ENCODE assay signal across 37 mouse cellular contexts in genomic region chr3:105929821-105930220, GRCm38 (mm10). TPM values are rescaled to one million over a fixed set of nuclear protein-coding genes. Genes with fewer than 3 reads are reported as not detected.
DNase-seq lines count a peak whose midpoint lies in the region; ATAC-seq and TF ChIP-seq lines count a peak whose summit lies in the region.
"Had no signal": no experiment of that assay in that cellular context is flagged by ENCODE, and none has a peak within 500 bp of the region (broad histone marks: within the 10 kb centered on the region; RNA-seq: fewer than 3 reads in every experiment).

No protein-coding gene starts in this region.

- H3K4me3 ChIP-seq in lung, postnatal 0 days (ENCODE audit: low read depth, low read length), result no peak overlapping the region
- no peak overlapping the region for H3K4me3 ChIP-seq in CH12.LX (replicated peaks in 1 of 3; ENCODE audit: low read depth in 2 of 3, low read length in 2 of 3, poor library complexity in 1 of 3)
- H3K4me3 ChIP-seq in forebrain, postnatal 0 days (ENCODE audit: low read depth, low read length), result no peak overlapping the region
- H3K4me3 ChIP-seq: embryonic facial prominence, embryonic 13.5 days; erythroblast, embryonic 14.5 days; heart, embryonic 12.5 days; hindbrain, embryonic 15.5 days; kidney, embryonic 15.5 days; layer of hippocampus, adult 2 months; limb, embryonic 13.5 days; liver, embryonic 12.5 days; midbrain, embryonic 10.5 days; midbrain, embryonic 15.5 days; stomach, embryonic 15.5 days had no signal

- dilution Hi-C loops in CH12.LX (cut with MboI; ENCODE audit: extremely low pct_ligation_motif_present, extremely low pct_unique_long_range_greater_than_20kb, low sequenced_read_pairs), result no loop called here

- in situ Hi-C loops in CH12.LX (cut with MboI; ENCODE audit: low pct_ligation_motif_present, low pct_unique_long_range_greater_than_20kb, low sequenced_read_pairs), result no loop called here

- H3K36me3 ChIP-seq in lung, postnatal 0 days (ENCODE audit: insufficient read depth, low read length), result no peaks in the 10 kb centered on the region
- H3K36me3 ChIP-seq in CH12.LX (replicated peaks in 1 of 2; ENCODE audit: control insufficient read depth in 1 of 2, insufficient read depth in 1 of 2, low read length in 1 of 2), result peaks cover 0 to 24% of the 10 kb centered on the region in 2 experiments
- no peaks in the 10 kb centered on the region for H3K36me3 ChIP-seq in forebrain, postnatal 0 days (ENCODE audit: insufficient read depth)
- H3K36me3 ChIP-seq: embryonic facial prominence, embryonic 13.5 days; heart, embryonic 12.5 days; hindbrain, embryonic 15.5 days; kidney, embryonic 15.5 days; limb, embryonic 13.5 days; liver, embryonic 12.5 days; midbrain, embryonic 10.5 days; midbrain, embryonic 15.5 days; stomach, embryonic 15.5 days had no signal

- H3K9me3 ChIP-seq in lung, postnatal 0 days (ENCODE audit: low read length), result no peaks in the 10 kb centered on the region
- H3K9me3 ChIP-seq in CH12.LX (replicated peaks; ENCODE audit: low read length), result no peaks in the 10 kb centered on the region
- H3K9me3 ChIP-seq in forebrain, postnatal 0 days (ENCODE audit: low read length), result no peaks in the 10 kb centered on the region
- H3K9me3 ChIP-seq: embryonic facial prominence, embryonic 13.5 days; heart, embryonic 12.5 days; hindbrain, embryonic 15.5 days; kidney, embryonic 15.5 days; limb, embryonic 13.5 days; liver, embryonic 12.5 days; midbrain, embryonic 10.5 days; midbrain, embryonic 15.5 days; stomach, embryonic 15.5 days had no signal

- no peaks in the 10 kb centered on the region for H3K79me2 ChIP-seq in CH12.LX (replicated peaks; ENCODE audit: control insufficient read depth, extremely low read depth, insufficient read depth, poor library complexity, severe bottlenecking)

- peak; percentile 38 for DNase-seq in lung, postnatal 0 days (ENCODE audit: low spot score)
- DNase-seq in lung, postnatal 14 days, result no peak
- DNase-seq in CH12.LX (ENCODE audit: extremely low read depth), result peak; percentile 51
- peak; percentile 29 for DNase-seq in naive thymus-derived CD4-positive, alpha-beta T cell, adult 2 months (ENCODE audit: low read depth)
- peak; percentile 27 for DNase-seq in thymus, postnatal 25 days
- DNase-seq in forebrain, postnatal 0 days, result no peak
- no peak for DNase-seq in layer of hippocampus, postnatal 25 days (ENCODE audit: extremely low spot score in 1 of 2, low spot score in 1 of 2)
- DNase-seq: adrenal gland, postnatal 14 days; B cell, adult 2 months; cerebellum, adult 11-12 months; cerebellum, adult 9-11 months; gastrocnemius, postnatal 14 days; heart, postnatal 10 days; kidney, adult 11 months; kidney, postnatal 36 days; liver, postnatal 0 days; right cerebral cortex, adult 18-20 months had no signal

- H3K27me3 ChIP-seq in lung, postnatal 0 days (replicated peaks; ENCODE audit: insufficient read depth, low read length), result no peaks in the 10 kb centered on the region
- no peaks in the 10 kb centered on the region for H3K27me3 ChIP-seq in CH12.LX (replicated peaks)
- no peaks in the 10 kb centered on the region for H3K27me3 ChIP-seq in forebrain, postnatal 0 days (ENCODE audit: insufficient read depth, low read length)
- H3K27me3 ChIP-seq: embryonic facial prominence, embryonic 13.5 days; heart, embryonic 12.5 days; hindbrain, embryonic 15.5 days; kidney, embryonic 15.5 days; limb, embryonic 13.5 days; liver, embryonic 12.5 days; midbrain, embryonic 15.5 days; Patski; stomach, embryonic 15.5 days had no signal

- no peak overlapping the region for H3K4me2 ChIP-seq in lung, postnatal 0 days (replicated peaks; ENCODE audit: low read depth, low read length)
- H3K4me2 ChIP-seq in CH12.LX (ENCODE audit: insufficient read depth, low read depth, poor library complexity, severe bottlenecking), result peak overlapping the region; percentile 83
- no peak overlapping the region for H3K4me2 ChIP-seq in forebrain, postnatal 0 days (ENCODE audit: low read depth)
- H3K4me2 ChIP-seq: embryonic facial prominence, embryonic 13.5 days; heart, embryonic 12.5 days; hindbrain, embryonic 15.5 days; kidney, embryonic 15.5 days; limb, embryonic 13.5 days; liver, embryonic 12.5 days; midbrain, embryonic 15.5 days; stomach, embryonic 15.5 days had no signal

- peak; percentile 59; the same call in 1 of the 2 replicates for ATAC-seq in lung, postnatal 0 days
- ATAC-seq in forebrain, postnatal 0 days, result no peak
- ATAC-seq: inflammation-experienced regulatory T-cells, adult 6 months; liver, embryonic 12.5 days; liver, postnatal 0 days; midbrain, embryonic 15.5 days; Patski had no signal

- no peak for TF ChIP-seq CTCF in lung, postnatal 0 days (IDR thresholded peaks at IDR 0.05)
- no peak for TF ChIP-seq CTCF in CH12.LX (conservative IDR thresholded peaks at IDR 0.05 in 1 of 2, IDR thresholded peaks at IDR 0.05 in 1 of 2; ENCODE audit: low read depth in 2 of 2, low read length in 2 of 2)
- no peak for TF ChIP-seq CTCF in forebrain, postnatal 0 days (IDR thresholded peaks at IDR 0.05; ENCODE audit: low read depth)

- H3K4me1 ChIP-seq in lung, postnatal 0 days (ENCODE audit: insufficient read depth, low read depth, low read length), result peaks cover 5% of the 10 kb centered on the region; the same call in 1 of the 2 replicates
- H3K4me1 ChIP-seq in CH12.LX (ENCODE audit: control insufficient read depth in 1 of 2, insufficient read depth in 2 of 2), result peaks cover 15 to 50% of the 10 kb centered on the region in 2 experiments
- no peaks in the 10 kb centered on the region for H3K4me1 ChIP-seq in forebrain, postnatal 0 days (ENCODE audit: insufficient read depth)
- H3K4me1 ChIP-seq: embryonic facial prominence, embryonic 13.5 days; hindbrain, embryonic 15.5 days; limb, embryonic 13.5 days; midbrain, embryonic 10.5 days; midbrain, embryonic 15.5 days; stomach, embryonic 15.5 days had no signal

- TF ChIP-seq EP300 in lung, postnatal 0 days (IDR thresholded peaks at IDR 0.05), result peak; percentile 42; the same call in 1 of the 2 replicates
- TF ChIP-seq EP300 in CH12.LX (IDR thresholded peaks at IDR 0.05; ENCODE audit: low read length), result no peak; the same call in none of the 2 replicates

- TF ChIP-seq RAD21 in CH12.LX (IDR thresholded peaks at IDR 0.05; ENCODE audit: low read depth, low read length), result no peak

- no peak overlapping the region for H3K27ac ChIP-seq in lung, postnatal 0 days (ENCODE audit: low read length)
- 0 out of 2 replicates have a peak overlapping the region, but pooled peaks have one; percentile 28 for H3K27ac ChIP-seq in CH12.LX (ENCODE audit: insufficient read depth, low read depth)
- H3K27ac ChIP-seq in forebrain, postnatal 0 days (ENCODE audit: low read depth, low read length), result no peak overlapping the region
- H3K27ac ChIP-seq: embryonic facial prominence, embryonic 13.5 days; hindbrain, embryonic 15.5 days; kidney, embryonic 15.5 days; layer of hippocampus, adult 2 months; limb, embryonic 13.5 days; liver, embryonic 12.5 days; midbrain, embryonic 10.5 days; midbrain, embryonic 15.5 days; stomach, embryonic 15.5 days had no signal

- H3K9ac ChIP-seq in lung, postnatal 0 days (replicated peaks; ENCODE audit: low read depth), result no peak overlapping the region
- H3K9ac ChIP-seq in CH12.LX (ENCODE audit: insufficient read depth, low read depth), result no peak overlapping the region
- H3K9ac ChIP-seq in forebrain, postnatal 0 days, result no peak overlapping the region
- H3K9ac ChIP-seq: embryonic facial prominence, embryonic 13.5 days; heart, embryonic 12.5 days; hindbrain, embryonic 15.5 days; kidney, embryonic 15.5 days; limb, embryonic 13.5 days; liver, embryonic 12.5 days; liver, postnatal 0 days; midbrain, embryonic 15.5 days; stomach, embryonic 15.5 days had no signal

- no peak for TF ChIP-seq POLR2A in CH12.LX (IDR thresholded peaks at IDR 0.05; ENCODE audit: low read depth, low read length)

- WGBS in lung, postnatal 0 days, result 57% methylated on average over 7 of the region's 7 CpGs
- 87% methylated on average over 7 of the region's 7 CpGs for WGBS in forebrain, postnatal 0 days

RNA-seq across cellular contexts. Expression of gene I830077J02Rik, which starts 2.6 kb away (rescaled TPM):
- 1.2 and 1.9 TPM in 2 replicates for polyA plus RNA-seq in lung, postnatal 0 days (2015; fragmentation: Nextera tagmentation; extraction: Ambion mirVana)
- 0.84 and 1.3 TPM in 2 replicates for total RNA-seq in CH12.LX (2012; rRNA removed)
- 2.9 and 3.2 TPM in 2 replicates for total RNA-seq in CH12.LX (2014; rRNA removed)
- 8.3 and 10.2 TPM in 2 replicates for polyA plus RNA-seq in CH12.LX (2012; ENCODE audit: insufficient read length, low read depth)
- total RNA-seq in forebrain, postnatal 0 days (2014; rRNA removed), result 0.19 and 0.23 TPM in 2 replicates
- 0.22 and 0.35 TPM in 2 replicates for polyA plus RNA-seq in forebrain, postnatal 0 days (2015; fragmentation: Nextera tagmentation; extraction: Ambion mirVana)
- total RNA-seq in layer of hippocampus, postnatal 25 days (2021), result 1 to 10 TPM; 1.1 to 1.2 TPM

RNA-seq across cellular contexts. Expression of gene Wdr77, which starts 29.3 kb away (rescaled TPM):
- 45.9 and 50.0 TPM in 2 replicates for polyA plus RNA-seq in lung, postnatal 0 days (2015; fragmentation: Nextera tagmentation; extraction: Ambion mirVana)
- total RNA-seq in CH12.LX (2012; rRNA removed) (87.4 and 114 TPM in 2 replicates), CH12.LX (2014; rRNA removed) (86.7 and 91.2 TPM in 2 replicates)
- 203 and 235 TPM in 2 replicates for polyA plus RNA-seq in CH12.LX (2012; ENCODE audit: insufficient read length, low read depth)
- total RNA-seq in forebrain, postnatal 0 days (2014; rRNA removed), result 49.9 and 64.8 TPM in 2 replicates
- polyA plus RNA-seq in forebrain, postnatal 0 days (2015; fragmentation: Nextera tagmentation; extraction: Ambion mirVana), result 62.2 and 77.7 TPM in 2 replicates
- total RNA-seq in layer of hippocampus, postnatal 25 days (2021), result 10 to 100 TPM; 48.4 to 52.4 TPM

RNA-seq across cellular contexts. Expression of gene Atp5f1, which starts 30.1 kb away (rescaled TPM):
- 352 and 364 TPM in 2 replicates for polyA plus RNA-seq in lung, postnatal 0 days (2015; fragmentation: Nextera tagmentation; extraction: Ambion mirVana)
- total RNA-seq in CH12.LX (2012; rRNA removed) (317 and 342 TPM in 2 replicates), CH12.LX (2014; rRNA removed) (676 and 764 TPM in 2 replicates)
- polyA plus RNA-seq in CH12.LX (2012; ENCODE audit: insufficient read length, low read depth), result 494 and 505 TPM in 2 replicates
- total RNA-seq in forebrain, postnatal 0 days (2014; rRNA removed), result 295 and 371 TPM in 2 replicates
- 535 and 605 TPM in 2 replicates for polyA plus RNA-seq in forebrain, postnatal 0 days (2015; fragmentation: Nextera tagmentation; extraction: Ambion mirVana)
- total RNA-seq in layer of hippocampus, postnatal 25 days (2021), result 100 to 1,000 TPM; 289 to 314 TPM

RNA-seq across cellular contexts. Expression of gene Ovgp1, which starts 43.7 kb away (rescaled TPM):
- polyA plus RNA-seq in lung, postnatal 0 days (2015; fragmentation: Nextera tagmentation; extraction: Ambion mirVana), result 0.95 and 1.0 TPM in 2 replicates
- total RNA-seq in CH12.LX (2012; rRNA removed), result 1.4 and 1.6 TPM in 2 replicates
- 2.3 TPM in 2 replicates for total RNA-seq in CH12.LX (2014; rRNA removed)
- polyA plus RNA-seq in CH12.LX (2012; ENCODE audit: insufficient read length, low read depth), result 4.3 and 5.6 TPM in 2 replicates
- total RNA-seq in forebrain, postnatal 0 days (2014; rRNA removed), result 5.7 and 6.5 TPM in 2 replicates
- 2.6 and 3.8 TPM in 2 replicates for polyA plus RNA-seq in forebrain, postnatal 0 days (2015; fragmentation: Nextera tagmentation; extraction: Ambion mirVana)
- 1 to 10 TPM; 1.0 to 3.2 TPM for total RNA-seq in layer of hippocampus, postnatal 25 days (2021)
- polyA plus RNA-seq: erythroblast, embryonic 14.5 days had no signal

RNA-seq across cellular contexts. Expression of gene Tmigd3, which starts 59.1 kb away (rescaled TPM):
- 1.5 and 1.6 TPM in 2 replicates for polyA plus RNA-seq in lung, postnatal 0 days (2015; fragmentation: Nextera tagmentation; extraction: Ambion mirVana)
- total RNA-seq in CH12.LX (2012; rRNA removed), result 0.25 TPM in 1 of 2 replicates, not detected in the other
- total RNA-seq in CH12.LX (2014; rRNA removed), result not detected in 2 replicates
- polyA plus RNA-seq in CH12.LX (2012; ENCODE audit: insufficient read length, low read depth), result 1.3 TPM in 1 of 2 replicates, not detected in the other
- 1.4 TPM in 1 of 2 replicates, not detected in the other for total RNA-seq in forebrain, postnatal 0 days (2014; rRNA removed)
- polyA plus RNA-seq in forebrain, postnatal 0 days (2015; fragmentation: Nextera tagmentation; extraction: Ambion mirVana), result 0.21 TPM in 1 of 2 replicates, not detected in the other
- total RNA-seq in layer of hippocampus, postnatal 25 days (2021), result not detected
- total RNA-seq: adrenal gland, postnatal 14 days; common myeloid progenitor, adult 5-6 weeks; gastrocnemius, postnatal 14 days; heart, postnatal 10 days; hematopoietic stem cell, adult 5-6 weeks; left cerebral cortex, adult 8-10 months; left cerebral cortex, postnatal 36 days; neutrophil, adult 5-6 weeks had no signal
- polyA plus RNA-seq: embryonic facial prominence, embryonic 13.5 days; erythroblast, embryonic 14.5 days; hindbrain, embryonic 15.5 days; inflammation-experienced regulatory T-cells, adult 6 months; kidney, embryonic 15.5 days; limb, embryonic 13.5 days; lung, embryonic 16.5 days; midbrain, embryonic 10.5 days; midbrain, embryonic 15.5 days; neural tube, embryonic 11.5 days; Patski had no signal

Comparison
In these comparisons a context has a peak if more than half of its experiments do, and no peak if none do; other contexts are left out.
1. DNase-seq: peak in lung, postnatal 0 days (single experiment), CH12.LX (single experiment), naive thymus-derived CD4-positive, alpha-beta T cell, adult 2 months (single experiment) and thymus, postnatal 25 days (single experiment); none in lung, postnatal 14 days (single experiment), forebrain, postnatal 0 days (single experiment) and layer of hippocampus, postnatal 25 days (0 of 2).